Mouse (Mus musculus) heart, postnatal 4 days (tissue): ENCODE results near the gene Pgpep1l. TPM values are rescaled to one million over a fixed set of nuclear protein-coding genes. Genes with fewer than 3 reads are reported as not detected.

Experiments
- DNase-seq: peaks from one replicate; pipeline ENCODE4 v3.0.0; 2021
- total RNA-seq, 2 experiments: library from RNA; stranded (reverse); gene quantifications; 2 replicates each; pipeline ENCODE4 v1.2.3; 2021

Pgpep1l gene
- total RNA-seq, 2 experiments from 2014 or later = not detected

DNA sequence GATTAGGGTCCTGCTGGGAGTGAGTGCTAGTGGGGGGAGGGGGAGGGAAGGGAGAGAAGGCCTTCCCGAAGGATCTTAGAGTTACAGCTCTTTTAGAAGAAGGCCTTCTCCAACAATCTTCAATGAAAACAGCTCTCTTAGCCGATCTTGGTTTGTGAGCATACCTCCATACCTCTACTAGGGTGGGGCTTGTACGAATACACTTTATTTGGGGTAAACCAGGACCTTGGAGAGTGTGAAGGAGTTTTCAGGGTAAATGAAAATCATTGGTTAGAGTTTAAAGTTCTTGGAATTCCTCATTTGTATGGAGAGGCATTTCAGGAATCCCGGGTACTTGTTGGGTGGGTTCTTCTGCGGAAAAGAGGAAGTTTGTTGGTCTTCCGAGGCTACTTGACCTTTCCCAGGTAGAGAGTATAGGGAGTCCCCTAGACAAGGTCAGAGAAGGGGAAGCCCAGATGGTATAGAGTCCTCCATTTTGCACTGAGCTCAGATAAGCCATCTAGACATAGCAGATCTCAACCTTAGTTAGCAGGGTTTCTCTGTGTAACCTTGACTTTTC lies 4.4 kb downstream of the Pgpep1l start:
- DNase-seq = no peak

DNA sequence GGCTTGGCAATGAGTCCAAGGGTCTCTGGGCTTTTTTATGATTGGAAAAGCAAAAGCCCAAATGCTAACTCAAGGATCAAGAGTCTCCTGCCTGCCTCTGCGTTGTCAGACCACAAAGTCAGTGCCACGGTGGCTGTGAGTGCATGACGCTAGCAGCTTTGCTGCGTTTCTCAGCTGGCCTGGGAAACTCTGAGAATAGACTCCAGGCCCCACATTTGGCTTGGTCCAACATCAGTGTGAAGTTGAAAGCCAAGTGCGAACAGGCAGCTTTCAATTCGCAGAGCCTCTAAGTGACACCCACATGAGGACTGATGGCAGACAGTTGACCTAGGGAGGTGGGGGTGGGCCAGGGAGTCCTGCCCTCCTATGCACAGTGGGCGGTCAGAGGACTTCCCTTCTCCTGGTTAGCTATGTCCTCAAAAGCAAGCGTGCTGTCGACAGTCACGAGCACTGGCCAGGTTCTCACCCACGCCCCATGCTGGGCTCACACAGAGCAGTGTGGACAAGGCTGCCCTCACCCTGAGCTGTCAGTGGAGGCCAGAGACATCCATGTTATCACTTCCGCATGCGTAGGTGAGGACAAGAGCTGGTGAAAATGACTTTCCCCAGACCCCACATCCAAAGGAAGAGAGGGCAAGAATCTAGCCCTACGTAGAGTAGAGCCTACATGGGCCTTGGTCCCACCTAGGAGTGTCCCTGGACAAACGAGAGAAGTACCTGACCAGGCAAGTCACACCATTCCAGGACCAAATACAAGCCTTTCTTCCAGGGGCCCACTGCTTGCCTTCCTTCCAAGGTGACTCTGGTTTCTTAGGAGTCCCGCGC lies 5.5 kb downstream of the Pgpep1l start:
- peak; percentile 27 for DNase-seq

DNA sequence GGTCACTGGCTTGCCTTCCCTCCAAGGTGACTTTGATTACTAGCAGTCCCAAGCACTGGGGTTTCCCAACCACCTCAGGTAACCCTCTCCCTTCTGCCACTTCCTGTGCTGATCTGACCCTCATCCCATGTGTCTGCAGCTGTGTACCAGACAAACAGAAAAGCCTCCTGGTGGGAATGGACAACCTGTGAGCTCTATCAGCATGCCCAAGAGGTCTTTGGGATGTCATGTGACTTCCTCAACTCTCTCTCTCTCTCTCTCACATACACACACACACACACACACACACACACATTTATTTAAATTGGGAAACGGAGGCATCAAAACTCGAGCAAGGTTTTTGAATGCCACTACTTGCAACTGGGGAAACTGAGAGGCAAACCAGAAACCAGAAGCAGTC lies 6.3 kb downstream of the Pgpep1l start:
- DNase-seq = no peak

DNA sequence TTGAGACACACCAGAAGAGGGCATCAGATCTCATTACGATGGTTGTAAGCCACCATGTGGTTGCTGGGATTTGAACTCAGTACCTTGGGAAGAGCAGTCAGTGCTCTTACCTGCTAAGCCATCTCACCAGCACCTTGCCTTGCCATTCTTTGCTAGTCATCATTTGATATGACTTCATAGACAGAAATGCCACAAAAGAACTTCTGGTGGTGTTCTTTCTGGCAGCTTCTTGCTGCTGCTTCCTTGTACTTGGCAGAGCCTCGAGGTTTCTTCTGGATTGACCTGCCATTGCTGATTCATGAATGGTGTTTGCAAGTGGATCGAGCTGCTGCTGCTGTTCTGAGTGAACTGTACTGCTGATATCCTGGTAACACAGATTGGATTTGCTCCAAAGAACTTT lies 13.1 kb downstream of the Pgpep1l start:
- no peak for DNase-seq

DNA sequence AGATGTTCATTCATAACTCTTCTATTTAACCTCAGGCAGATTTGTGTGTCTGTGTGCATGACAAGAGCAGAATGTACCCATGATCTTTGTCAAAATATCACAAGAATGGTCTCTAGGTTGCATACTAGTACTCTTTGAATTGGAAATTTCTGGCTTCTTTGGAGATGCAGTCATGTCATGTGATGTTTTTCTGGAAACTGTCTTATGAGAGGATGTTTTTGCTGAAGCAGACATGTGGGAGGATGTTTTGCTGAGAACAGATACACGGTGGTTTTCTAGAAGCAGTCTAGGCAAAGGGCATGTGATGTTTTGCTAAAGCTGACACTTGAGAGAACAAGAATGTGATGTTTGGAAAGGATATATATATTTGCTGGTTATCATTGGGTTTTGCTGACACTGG lies 13.6 kb downstream of the Pgpep1l start:
- no peak for DNase-seq

DNA sequence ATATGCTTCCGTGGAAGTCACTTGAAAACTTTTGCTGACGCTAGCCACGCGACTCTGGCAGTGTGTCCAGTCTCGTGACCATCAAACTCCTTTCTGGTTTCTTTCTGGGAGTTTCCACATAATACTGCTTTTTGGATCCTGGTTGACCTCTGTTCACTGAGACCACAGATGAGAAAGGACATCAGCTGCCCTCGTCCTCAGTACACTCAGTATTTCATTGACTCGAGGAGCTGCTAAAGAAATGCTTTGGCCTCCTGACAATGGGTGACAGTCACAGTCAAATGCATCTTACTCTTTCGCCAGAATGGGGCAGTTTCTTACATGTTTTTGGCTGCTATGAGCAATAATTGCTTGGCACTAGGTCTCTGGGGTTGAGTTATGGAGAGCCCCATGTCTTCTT lies 17.8 kb downstream of the Pgpep1l start:
- no peak for DNase-seq

DNA sequence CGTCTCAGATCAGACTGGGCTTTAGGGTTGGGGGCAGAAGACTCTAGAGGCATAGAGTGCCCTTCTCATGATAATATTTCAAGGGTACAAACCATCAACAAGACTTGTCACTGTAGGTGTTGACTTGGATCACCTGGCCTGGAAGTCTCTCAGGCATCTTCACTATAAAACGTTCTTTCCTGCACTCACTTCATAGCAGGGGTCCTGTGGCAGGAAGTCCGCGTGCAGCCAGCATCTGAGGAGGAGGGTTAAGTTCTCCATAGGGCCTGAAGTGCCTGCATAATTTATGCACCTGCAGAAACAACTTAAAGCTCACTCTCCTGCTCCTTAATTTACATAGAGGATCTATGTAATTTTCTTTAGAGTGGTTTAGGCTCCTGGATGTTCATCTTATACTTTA lies 18.4 kb downstream of the Pgpep1l start:
- DNase-seq = no peak

DNA sequence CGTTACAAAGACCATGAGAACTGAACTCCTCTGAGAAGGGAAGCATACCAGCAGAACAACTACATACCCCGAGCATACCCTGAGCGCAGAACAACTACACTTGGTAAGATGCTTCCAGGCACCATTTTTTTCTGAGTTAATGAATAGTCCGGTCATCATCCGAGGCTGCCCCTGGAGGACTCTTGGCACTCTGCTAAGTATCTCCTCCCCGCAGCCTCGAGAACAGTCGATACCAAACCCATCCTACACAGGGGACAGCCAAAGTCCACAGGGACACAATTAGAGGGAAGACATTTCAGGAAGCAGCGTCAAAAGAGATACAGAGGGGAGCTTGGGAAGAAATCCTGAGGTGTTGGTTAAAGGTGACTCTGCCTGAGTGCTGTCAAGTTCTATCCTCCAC lies 22.8 kb downstream of the Pgpep1l start:
- DNase-seq = no peak

DNA sequence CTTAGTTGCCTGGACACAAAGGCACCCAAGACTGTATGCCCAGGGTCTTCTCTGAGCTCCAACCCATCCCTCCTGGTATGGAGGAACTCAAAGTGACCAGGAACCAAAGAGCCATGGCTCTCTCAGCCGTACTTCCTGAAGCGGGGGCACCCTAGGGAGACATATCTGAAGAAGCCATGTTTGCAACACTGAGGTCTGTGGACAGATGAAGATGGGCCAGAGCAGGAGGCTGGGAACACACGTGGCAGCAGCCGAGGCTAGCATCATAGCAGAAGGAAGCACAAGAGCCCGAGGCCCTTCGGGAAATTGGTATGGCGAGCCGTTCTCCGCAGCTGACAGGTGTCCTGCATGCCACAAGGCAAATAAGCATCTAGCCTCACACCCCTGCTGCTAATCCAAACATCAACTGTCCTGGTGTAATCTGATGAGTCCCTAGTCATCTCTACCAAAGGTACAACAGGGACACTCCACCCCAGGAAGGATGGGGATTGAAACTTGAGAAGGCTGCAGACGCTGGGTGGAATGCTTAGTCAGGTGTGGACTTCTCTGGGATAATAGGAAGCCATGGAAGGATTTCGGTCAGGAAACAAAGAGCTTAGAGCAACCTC lies 24.7 kb downstream of the Pgpep1l start:
- no peak for DNase-seq

DNA sequence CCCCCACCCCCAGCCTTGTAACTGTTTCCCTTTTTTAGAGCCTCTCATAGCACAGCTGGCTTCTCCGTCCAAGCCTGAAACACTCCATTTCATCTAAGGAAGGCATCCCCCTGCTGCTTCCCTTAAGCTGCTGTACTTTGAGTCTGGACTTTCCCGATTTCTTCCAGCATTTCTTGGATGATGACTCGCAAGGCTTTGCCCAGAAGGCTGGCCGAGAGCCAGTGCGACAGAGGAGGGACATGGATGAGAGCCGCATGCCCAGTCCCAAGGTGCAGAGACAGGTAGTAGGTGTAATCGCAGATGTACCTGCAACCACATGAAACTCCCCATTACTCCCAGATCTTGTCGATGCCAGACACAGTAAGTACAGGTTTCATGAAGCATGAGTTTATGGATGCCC lies 27.2 kb downstream of the Pgpep1l start:
- no peak for DNase-seq

DNA sequence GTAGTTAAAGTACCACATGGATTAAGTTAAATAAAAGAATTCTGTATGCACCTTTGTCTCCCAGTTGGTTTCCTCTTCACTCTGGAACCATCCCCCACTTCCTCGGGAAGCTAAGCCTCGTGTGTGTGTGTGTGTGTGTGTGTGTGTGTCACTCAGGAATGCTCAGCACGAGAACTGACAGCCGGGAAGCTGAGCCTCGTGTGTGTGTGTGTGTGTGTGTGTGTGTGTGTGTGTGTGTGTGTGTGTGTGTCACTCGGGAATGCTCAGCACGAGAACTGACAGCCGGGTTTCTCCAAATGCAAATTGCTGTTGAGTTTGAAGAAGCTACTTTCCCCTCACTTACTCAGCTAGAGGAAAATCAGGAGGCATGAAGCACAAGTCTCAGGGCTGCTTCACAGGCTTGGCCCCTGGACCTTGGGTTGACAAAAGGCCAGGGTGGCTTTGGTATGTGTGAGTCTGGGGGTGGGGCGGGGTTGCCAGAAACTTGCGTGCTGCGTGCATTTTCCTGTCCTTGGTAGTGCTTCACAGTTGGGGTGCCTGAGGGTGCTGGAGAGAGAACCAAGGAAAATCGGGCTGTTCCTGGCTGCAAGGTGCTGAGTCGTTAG lies 30.3 kb downstream of the Pgpep1l start:
- peak; percentile 73 for DNase-seq

DNA sequence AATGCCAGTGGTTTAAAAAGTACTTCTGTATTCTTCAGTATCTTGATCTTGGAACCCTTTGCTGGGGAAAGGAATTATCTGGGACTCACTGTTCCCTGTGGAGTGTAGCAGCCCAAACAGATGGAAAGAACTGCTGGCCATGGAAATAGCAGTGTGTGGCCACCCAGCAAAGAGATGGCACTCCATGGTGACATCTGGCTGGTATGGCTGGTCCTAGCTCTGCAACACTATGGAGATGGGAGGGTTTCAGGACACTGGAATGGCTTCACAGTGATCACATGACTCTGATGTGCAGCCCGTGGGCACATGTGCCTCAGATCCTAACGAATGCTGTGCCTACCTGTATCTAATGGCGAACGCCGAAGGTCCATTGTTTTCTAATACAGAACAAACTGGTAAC lies 31.5 kb downstream of the Pgpep1l start:
- no peak for DNase-seq

DNA sequence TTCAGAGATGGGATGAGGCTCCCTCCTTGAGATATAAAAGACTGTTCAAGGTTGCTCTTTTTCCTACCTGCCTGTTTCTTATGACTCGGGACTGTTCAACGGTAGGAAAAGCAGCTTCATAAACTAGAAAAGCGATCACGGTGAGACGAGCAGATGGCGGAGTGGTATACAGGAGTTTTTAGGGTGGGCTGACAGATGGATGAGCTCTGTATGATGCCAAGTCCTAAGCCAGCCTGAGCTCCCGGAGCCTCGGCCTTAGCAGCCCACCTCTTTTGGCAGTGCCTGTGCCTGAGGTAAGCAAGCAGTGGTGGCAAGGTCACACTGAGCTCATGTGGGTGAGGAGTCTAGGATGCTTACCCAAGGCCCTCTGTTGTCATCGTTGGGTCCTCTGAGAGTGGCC lies 33.2 kb downstream of the Pgpep1l start:
- no peak for DNase-seq

DNA sequence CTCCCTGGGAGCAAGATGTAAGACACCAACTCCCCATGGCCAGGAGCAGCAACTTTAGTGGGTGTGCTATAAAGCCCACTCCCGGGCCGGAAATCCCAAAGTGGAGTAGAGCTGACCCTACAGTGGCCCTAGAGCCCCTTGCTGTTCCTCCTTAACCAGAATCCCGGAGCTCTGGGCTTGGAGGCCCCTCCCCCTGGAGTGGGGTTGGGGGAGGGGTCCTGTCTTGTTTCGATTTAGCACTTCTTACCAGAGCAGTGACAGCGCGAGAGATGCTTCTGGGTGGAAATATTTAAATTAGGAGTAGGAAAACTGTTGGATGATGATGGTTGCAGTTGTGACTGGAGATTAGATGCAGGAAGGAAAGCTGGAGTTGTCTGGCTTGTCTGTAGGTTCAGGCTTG lies 35.5 kb downstream of the Pgpep1l start:
- DNase-seq = no peak

DNA sequence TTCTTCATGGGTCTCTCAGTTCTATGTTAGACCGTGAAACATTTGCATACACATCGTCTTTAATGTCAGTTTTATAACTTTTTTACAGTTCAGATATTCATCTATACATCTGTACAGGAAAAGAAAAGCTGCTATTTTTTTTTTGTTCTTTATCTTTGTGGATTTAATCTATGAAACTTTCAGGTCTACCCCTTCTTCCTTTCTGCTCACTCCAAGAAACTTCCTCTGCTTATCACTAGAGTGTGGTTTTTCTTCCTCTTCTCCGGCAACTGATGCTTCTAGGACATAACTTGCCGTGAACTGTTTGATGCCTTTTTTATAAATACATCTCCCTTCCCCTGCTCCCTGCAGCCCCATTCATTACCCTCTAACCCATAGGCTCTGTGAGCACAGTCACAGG lies 36.4 kb downstream of the Pgpep1l start:
- no peak for DNase-seq

DNA sequence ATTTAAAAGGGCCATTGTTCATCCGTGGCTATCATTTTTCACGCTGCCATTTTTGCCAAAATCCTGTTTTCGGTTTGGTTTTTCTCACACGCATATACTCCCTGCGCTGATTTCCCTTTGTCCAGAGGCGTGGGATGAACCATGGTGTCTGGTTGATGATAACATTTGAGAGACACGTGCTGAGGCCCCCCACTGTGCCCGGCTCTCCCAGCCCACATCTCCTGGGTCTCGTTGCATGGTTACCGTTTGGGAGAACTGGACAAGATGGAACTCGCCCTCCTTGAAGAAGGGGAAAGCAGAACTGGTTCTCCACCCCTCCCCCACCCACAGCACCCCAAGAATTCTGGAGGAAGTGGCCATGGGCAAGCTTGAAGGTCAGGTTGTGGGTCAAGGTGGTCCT lies 37.0 kb downstream of the Pgpep1l start:
- DNase-seq = no peak

DNA sequence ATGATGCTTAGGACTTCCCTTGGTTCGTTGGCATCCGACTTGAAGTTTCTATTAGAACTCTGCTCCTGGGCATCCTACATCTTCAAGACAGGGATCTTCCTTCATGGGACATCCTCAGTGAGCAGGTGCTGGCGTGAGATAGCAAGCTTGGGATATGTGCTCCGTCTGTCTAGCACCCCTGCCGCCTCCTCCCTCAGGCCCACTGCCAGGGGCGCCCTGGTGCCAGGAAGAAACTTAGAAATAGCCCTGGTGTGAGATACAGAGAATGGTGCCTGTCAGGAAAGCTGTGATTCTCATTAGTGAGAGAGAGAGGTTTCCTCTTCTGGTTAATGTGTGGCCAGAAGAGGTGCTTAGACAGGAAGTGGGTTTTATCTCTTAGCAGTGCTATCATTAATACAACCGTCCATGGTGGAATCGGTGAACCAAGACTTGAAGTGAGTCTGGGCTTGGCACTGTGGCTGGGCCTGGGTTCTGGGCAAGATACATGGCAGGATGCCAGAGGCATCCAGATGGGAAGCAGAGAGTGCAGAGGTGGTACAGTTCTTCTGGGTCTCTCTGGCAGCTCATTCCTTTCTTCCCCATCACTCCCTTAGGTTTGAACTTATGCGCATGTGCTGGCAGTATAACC lies 38.5 kb downstream of the Pgpep1l start:
- DNase-seq = no peak

DNA sequence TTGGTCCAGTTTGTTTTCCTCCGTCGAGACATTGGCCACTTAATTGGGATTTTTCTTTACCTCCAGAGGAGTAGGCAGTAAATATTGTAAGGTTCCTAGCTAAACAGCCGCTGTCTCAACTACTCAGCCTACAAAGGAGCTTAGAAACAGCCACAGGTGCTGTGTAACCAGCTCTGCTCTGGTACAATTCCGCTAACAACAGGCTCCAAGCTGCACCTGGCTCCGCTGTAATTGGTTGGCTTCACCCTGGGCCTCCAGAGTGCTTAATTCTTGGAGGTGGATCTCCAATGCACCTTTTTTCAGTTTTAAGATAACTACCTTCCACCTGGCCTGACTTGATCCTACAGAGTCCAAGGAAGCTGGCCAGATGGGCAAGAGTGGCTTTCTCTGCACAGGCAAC lies 40.0 kb downstream of the Pgpep1l start:
- no peak for DNase-seq

DNA sequence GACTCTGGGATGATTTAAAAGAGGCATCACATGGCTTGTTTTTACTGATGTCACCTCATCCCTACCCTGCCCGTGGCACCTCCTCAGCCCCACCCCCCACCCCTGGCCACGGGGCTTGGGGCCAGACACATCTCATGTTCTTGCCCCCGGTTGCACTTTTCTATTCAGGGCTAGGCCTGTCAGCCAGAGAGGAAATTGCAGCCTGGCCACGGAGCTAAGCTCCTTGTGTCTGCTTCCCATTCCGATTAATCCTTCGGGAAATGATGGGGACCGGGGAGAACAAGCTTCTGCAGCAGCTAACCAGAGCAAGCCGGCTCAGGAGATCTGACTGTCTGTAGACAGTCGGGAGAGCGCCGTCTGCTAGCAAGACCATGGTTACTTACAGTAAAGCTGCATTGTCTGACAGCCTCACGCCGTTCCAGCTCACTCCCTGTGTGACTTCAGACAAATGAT lies 40.7 kb downstream of the Pgpep1l start:
- DNase-seq = peak; percentile 48

DNA sequence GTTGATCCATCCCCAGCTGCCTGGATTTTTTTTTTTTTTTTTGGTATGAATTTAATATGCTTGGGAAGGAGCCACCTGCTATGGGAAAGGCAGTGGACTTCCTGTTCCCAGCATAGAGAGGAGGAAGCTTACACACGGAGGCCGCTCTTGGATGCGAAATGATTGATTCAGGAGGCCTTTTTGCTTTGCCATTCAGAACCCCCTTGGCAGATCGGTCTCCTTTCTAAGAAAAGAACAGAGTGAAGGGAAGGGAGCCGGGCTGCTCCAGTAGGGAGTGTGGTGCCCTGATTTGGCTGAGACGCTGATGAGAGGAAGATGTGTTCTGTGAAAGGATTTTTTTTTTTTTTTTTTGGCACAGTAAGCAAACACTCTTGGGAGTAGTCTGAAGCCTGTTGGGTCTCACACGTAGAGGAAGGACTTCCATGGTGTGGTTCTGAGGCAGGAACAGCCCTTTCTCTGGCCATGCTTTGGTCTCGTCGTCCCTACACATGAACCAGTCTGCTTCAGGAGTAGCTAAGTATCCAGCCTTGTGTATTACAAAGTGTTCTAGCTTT lies 42.3 kb downstream of the Pgpep1l start:
- DNase-seq = no peak

DNA sequence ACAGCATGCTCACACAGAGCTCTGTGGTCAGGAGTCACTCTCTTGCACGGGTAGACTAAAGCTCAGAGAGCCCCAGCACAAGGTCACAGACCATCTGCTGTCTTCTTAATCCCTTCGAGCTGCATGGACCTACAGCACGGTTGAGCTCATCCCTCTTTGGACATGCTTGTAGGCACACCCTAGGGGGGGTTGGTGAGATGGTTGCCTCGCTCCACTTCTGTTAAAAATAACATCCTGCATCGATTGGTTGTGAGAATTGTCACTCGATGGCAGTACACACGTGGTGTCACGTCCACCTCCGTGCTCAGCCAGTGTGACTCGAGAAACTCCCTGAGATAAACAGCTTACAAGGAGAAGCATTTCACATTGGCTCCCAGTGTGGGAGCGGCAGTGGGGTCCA lies 45.2 kb downstream of the Pgpep1l start:
- no peak for DNase-seq

DNA sequence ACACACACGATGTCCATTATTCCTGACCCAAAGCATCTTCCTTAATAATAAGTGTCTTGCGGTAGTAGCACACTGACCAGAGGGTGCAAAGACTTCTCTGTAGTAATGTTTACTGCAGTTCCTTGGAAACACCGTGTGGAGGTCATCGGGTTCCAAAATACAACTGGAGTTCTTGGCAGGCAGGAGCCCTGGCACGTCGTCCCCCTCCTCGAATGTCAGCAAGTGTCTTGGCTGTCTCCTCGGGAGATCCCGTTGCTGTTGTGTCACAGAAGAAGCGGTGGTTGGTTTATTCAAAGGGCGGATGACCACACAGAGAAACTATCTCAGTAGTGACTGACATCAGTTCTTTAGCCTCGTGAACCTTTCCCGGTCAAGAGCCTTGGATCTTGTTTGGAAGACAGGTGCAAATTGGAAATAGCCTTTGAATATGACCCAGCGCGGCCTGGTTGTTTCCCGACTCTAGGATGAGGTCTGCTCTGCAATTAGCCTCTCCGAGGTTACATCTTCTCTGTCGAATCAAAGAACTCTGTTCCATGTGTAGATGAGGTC lies 48.4 kb downstream of the Pgpep1l start:
- peak; percentile 48 for DNase-seq
